Comparison of ENCODE assay signal across 10 mouse cellular contexts in genomic region chr6:90508197-90508624, GRCm38 (mm10). TPM values are rescaled to one million over a fixed set of nuclear protein-coding genes. Genes with fewer than 3 reads are reported as not detected.
DNase-seq lines count a peak whose midpoint lies in the region; ATAC-seq and TF ChIP-seq lines count a peak whose summit lies in the region.
"Had no signal": no experiment of that assay in that cellular context is flagged by ENCODE, and none has a peak within 500 bp of the region (broad histone marks: within the 10 kb centered on the region; RNA-seq: fewer than 3 reads in every experiment).

No protein-coding gene starts in this region.

- H3K9ac ChIP-seq in hindbrain, postnatal 0 days (replicated peaks; ENCODE audit: low read length), result no peak overlapping the region
- H3K9ac ChIP-seq in limb, embryonic 13.5 days, result no peak overlapping the region
- H3K9ac ChIP-seq in neural tube, embryonic 14.5 days (replicated peaks; ENCODE audit: low read depth, low read length), result no peak overlapping the region

- intact Hi-C loops in gastrocnemius, postnatal 14 days (cut with DNase I; ENCODE audit: low total_unique reads), result no loop called here

- peak; percentile 71 for ATAC-seq in hindbrain, postnatal 0 days
- peak; percentile 62 for ATAC-seq in limb, embryonic 13.5 days (ENCODE audit: low FRiP score, low read depth)
- peak; percentile 55; the same call in 1 of the 2 replicates for ATAC-seq in neural tube, embryonic 14.5 days (ENCODE audit: low read depth)

- H3K4me1 ChIP-seq in hindbrain, postnatal 0 days (ENCODE audit: insufficient read depth, low read length), result peaks cover 12% of the 10 kb centered on the region; the same call in 1 of the 2 replicates
- H3K4me1 ChIP-seq in limb, embryonic 13.5 days, result peaks cover 36% of the 10 kb centered on the region
- 0 out of 2 replicates have a peak, but pooled peaks cover 4% of the 10 kb centered on the region for H3K4me1 ChIP-seq in neural tube, embryonic 14.5 days (ENCODE audit: control insufficient read depth, insufficient read depth, low read length)

- peak; percentile 30 for DNase-seq in cerebellum, adult 18-20 months
- no peak for DNase-seq in cerebellum, adult 8-10 months
- peak; percentile 56 for DNase-seq in adrenal gland, postnatal 25 days
- peak; percentile 68 for DNase-seq in gastrocnemius, postnatal 14 days
- peak; percentile 58 for DNase-seq in hindbrain, postnatal 0 days (ENCODE audit: low spot score)
- no peak for DNase-seq in urinary bladder, postnatal 4 days (ENCODE audit: low spot score in 2 of 2)

- no peaks in the 10 kb centered on the region for H3K27me3 ChIP-seq in hindbrain, postnatal 0 days (ENCODE audit: insufficient read depth, low read length)
- H3K27me3 ChIP-seq in limb, embryonic 13.5 days, result no peaks in the 10 kb centered on the region
- H3K27me3 ChIP-seq in neural tube, embryonic 14.5 days (ENCODE audit: control insufficient read depth, insufficient read depth, low read length), result no peaks in the 10 kb centered on the region

- no peaks in the 10 kb centered on the region for H3K9me3 ChIP-seq in hindbrain, postnatal 0 days (ENCODE audit: low read length)
- H3K9me3 ChIP-seq in limb, embryonic 13.5 days, result no peaks in the 10 kb centered on the region
- H3K9me3 ChIP-seq in neural tube, embryonic 14.5 days (ENCODE audit: control insufficient read depth, low read length), result no peaks in the 10 kb centered on the region

- peak overlapping the region; percentile 86 for H3K27ac ChIP-seq in hindbrain, postnatal 0 days
- peak overlapping the region; percentile 82 for H3K27ac ChIP-seq in limb, embryonic 13.5 days
- H3K27ac ChIP-seq in neural tube, embryonic 14.5 days (ENCODE audit: low read depth, low read length), result peak overlapping the region; percentile 22; the same call in 1 of the 2 replicates

- H3K4me2 ChIP-seq in hindbrain, postnatal 0 days (ENCODE audit: low read depth, low read length), result no peak overlapping the region
- H3K4me2 ChIP-seq in limb, embryonic 13.5 days (replicated peaks), result 0 out of 2 replicates have a peak overlapping the region, but pooled peaks have one; percentile 21
- H3K4me2 ChIP-seq in neural tube, embryonic 14.5 days (ENCODE audit: low read depth, low read length), result no peak overlapping the region

- WGBS in hindbrain, postnatal 0 days, result 33% methylated on average over 4 of the region's 4 CpGs
- 40% methylated on average over 4 of the region's 4 CpGs for WGBS in limb, embryonic 13.5 days
- WGBS in neural tube, embryonic 14.5 days, result 54% methylated on average over 4 of the region's 4 CpGs

- no peak for TF ChIP-seq CTCF in hindbrain, postnatal 0 days (IDR thresholded peaks at IDR 0.05; ENCODE audit: low read depth)

- no peak overlapping the region for H3K4me3 ChIP-seq in hindbrain, postnatal 0 days (ENCODE audit: low read length)
- H3K4me3 ChIP-seq in limb, embryonic 13.5 days, result no peak overlapping the region
- no peak overlapping the region for H3K4me3 ChIP-seq in neural tube, embryonic 14.5 days (ENCODE audit: low read depth, low read length)
- H3K4me3 ChIP-seq: myocyte had no signal

- H3K36me3 ChIP-seq in hindbrain, postnatal 0 days (ENCODE audit: insufficient read depth, low read length), result no peaks in the 10 kb centered on the region
- H3K36me3 ChIP-seq in limb, embryonic 13.5 days, result no peaks in the 10 kb centered on the region
- H3K36me3 ChIP-seq in neural tube, embryonic 14.5 days (ENCODE audit: control insufficient read depth, insufficient read depth, low read length), result no peaks in the 10 kb centered on the region

RNA-seq across cellular contexts. Expression of gene Aldh1l1, which starts 22.0 kb away (rescaled TPM):
- total RNA-seq in adrenal gland, postnatal 25 days (2021), result 179 and 220 TPM in 2 replicates
- 1 to 10 TPM; 3.0 to 6.8 TPM for total RNA-seq in gastrocnemius, postnatal 14 days (2021)
- 168 and 214 TPM in 2 replicates for total RNA-seq in hindbrain, postnatal 0 days (2014; rRNA removed)
- polyA plus RNA-seq in hindbrain, postnatal 0 days (2015; fragmentation: Nextera tagmentation; extraction: Ambion mirVana), result 131 and 145 TPM in 2 replicates
- polyA plus RNA-seq in limb, embryonic 13.5 days (2015; fragmentation: Nextera tagmentation; extraction: Ambion mirVana), result 2.0 and 2.4 TPM in 2 replicates
- polyA plus RNA-seq in neural tube, embryonic 14.5 days (2014; fragmentation: Nextera tagmentation; extraction: Ambion mirVana), result 53.3 and 53.5 TPM in 2 replicates

RNA-seq across cellular contexts. Expression of gene Klf15, which starts 45.8 kb away (rescaled TPM):
- 38.4 and 44.5 TPM in 2 replicates for total RNA-seq in adrenal gland, postnatal 25 days (2021)
- total RNA-seq in gastrocnemius, postnatal 14 days (2021), result 10 to 100 TPM; 15.2 to 39.8 TPM
- total RNA-seq in hindbrain, postnatal 0 days (2014; rRNA removed), result 43.2 and 56.4 TPM in 2 replicates
- 26.6 and 29.6 TPM in 2 replicates for polyA plus RNA-seq in hindbrain, postnatal 0 days (2015; fragmentation: Nextera tagmentation; extraction: Ambion mirVana)
- 5.0 and 5.1 TPM in 2 replicates for polyA plus RNA-seq in limb, embryonic 13.5 days (2015; fragmentation: Nextera tagmentation; extraction: Ambion mirVana)
- polyA plus RNA-seq in neural tube, embryonic 14.5 days (2014; fragmentation: Nextera tagmentation; extraction: Ambion mirVana), result 16.1 and 16.6 TPM in 2 replicates
- polyA plus RNA-seq: C2C12 had no signal

Comparison
In these comparisons a context has a peak if more than half of its experiments do, and no peak if none do; other contexts are left out.
1. DNase-seq: peak in cerebellum, adult 18-20 months (2 of 2), adrenal gland, postnatal 25 days (single experiment), gastrocnemius, postnatal 14 days (single experiment) and hindbrain, postnatal 0 days (single experiment); none in cerebellum, adult 8-10 months (single experiment) and urinary bladder, postnatal 4 days (0 of 2).
2. H3K27ac ChIP-seq: peak in every context shown above with its lines; median percentile 86 in hindbrain, postnatal 0 days; 82 in limb, embryonic 13.5 days; 22 in neural tube, embryonic 14.5 days.
3. RNA of gene Aldh1l1, which starts 22.0 kb away (total RNA-seq): 179 to 220 TPM in adrenal gland, postnatal 25 days and 168 to 214 TPM in hindbrain, postnatal 0 days; 3.0 to 6.8 TPM in gastrocnemius, postnatal 14 days; every median in the first group is over 10 times any median in the second.
4. Peak in every context shown above with its lines, with median percentiles within 50 percentile points of each other: ATAC-seq.